Mouse (Mus musculus) hindbrain, postnatal 0 days (tissue): ENCODE data around the gene Tagln3. TPM values are rescaled to one million over a fixed set of nuclear protein-coding genes. Genes with fewer than 3 reads are reported as not detected.

Experiments used
- ATAC-seq: fragments of 200-750 bp; cut with Nextera tagmentation; 2 replicates; pipeline ENCODE4 v1.8.0; 2017; ENCODE audit warnings: mild to moderate bottlenecking, moderate TSS enrichment, moderate library complexity
- DNase-seq: peaks from one replicate; pipeline ENCODE4 v3.0.0-alpha.2; 2015; ENCODE audit warnings: low spot score
- H3K27ac ChIP-seq: fragments of 300-500 bp; sonication (generic); 2 replicates; pipeline ENCODE4 v1.5.1; 2014; ENCODE audit warnings: mild to moderate bottlenecking
- H3K27me3 ChIP-seq: fragments of 300-500 bp; sonication (generic); 2 replicates; pipeline ENCODE4 v1.6.1; 2014; ENCODE audit warnings: low read length, mixed read lengths; ENCODE audit not compliant: insufficient read depth
- H3K36me3 ChIP-seq: fragments of 300-500 bp; sonication (generic); 2 replicates; pipeline ENCODE4 v1.6.1; 2014; ENCODE audit warnings: low read length, mixed read lengths; ENCODE audit not compliant: insufficient read depth
- H3K4me1 ChIP-seq: fragments of 300-500 bp; sonication (generic); 2 replicates; pipeline ENCODE4 v1.6.1; 2014; ENCODE audit warnings: antibody characterized with exemption, low read length, mixed read lengths; ENCODE audit not compliant: insufficient read depth
- H3K4me2 ChIP-seq: fragments of 300-500 bp; sonication (generic); 2 replicates; pipeline ENCODE4 v1.6.1; 2014; ENCODE audit warnings: low read depth, mild to moderate bottlenecking, low read length, moderate library complexity, mixed read lengths
- H3K4me3 ChIP-seq: fragments of 300-500 bp; sonication (generic); 2 replicates; pipeline ENCODE4 v1.5.1; 2014; ENCODE audit warnings: low read length
- H3K9ac ChIP-seq: fragments of 300-500 bp; sonication (generic); replicated peaks from 2 replicates; pipeline ENCODE4 v1.6.1; 2014; ENCODE audit warnings: mild to moderate bottlenecking, low read length, moderate library complexity, mixed read lengths
- H3K9me3 ChIP-seq: fragments of 300-500 bp; sonication (generic); 2 replicates; pipeline ENCODE4 v1.6.1; 2016; ENCODE audit warnings: low read length, mixed read lengths
- CTCF ChIP-seq: IDR thresholded peaks from 2 replicates; pipeline ENCODE4 v1.5.1; 2016; ENCODE audit warnings: antibody characterized with exemption, control low read depth, low read depth
- WGBS: fragments of 180-500 bp; shearing (Covaris S2); extraction: QIAGEN DNeasy Blood & Tissue Kit; methylation state at CpG from one replicate; pipeline ENCODE4 v1.1.7; 2014; 5-methylcytosine and 5-hydroxymethylcytosine counted together
- polyA plus RNA-seq: library from polyadenylated mRNA; unstranded; fragments of >200 nt; fragmentation: Nextera tagmentation; extraction: Ambion mirVana; gene quantifications from 2 replicates; pipeline ENCODE4 v1.2.1, GENCODE M21; 2015
- total RNA-seq: library from RNA; depleted of rRNA; stranded (reverse); fragments of >200 nt; gene quantifications from 2 replicates; pipeline ENCODE4 v1.2.3, GENCODE M21; 2014

The Tagln3 gene
- total and polyA plus RNA-seq, 2 experiments from 2014 or later = 198 to 302 TPM

GRCm38 (mm10) chr16:45742615-45743476 lies 18.4 kb upstream of the Tagln3 start, which contains the start of gene Abhd10:
Gene Abhd10 (minus strand): TSS chr16:45742955.
- Histone ChIP-seq H3K36me3 (no peaks in the 10 kb centered on the region), H3K9me3 (no peaks in the 10 kb centered on the region), H3K4me1 (peaks cover 9% of the 10 kb centered on the region; the same call in 1 of the 2 replicates), H3K27ac (peak within 1 kb of the TSS; percentile 95), H3K4me2 (peak within 1 kb of the TSS; percentile 76), H3K27me3 (no peaks in the 10 kb centered on the region), H3K9ac (peak within 1 kb of the TSS; percentile 85), H3K4me3 (peak within 1 kb of the TSS; percentile 85)
- DNase-seq (peak; percentile 98), ATAC-seq (peak; percentile 99)
- WGBS = 1% methylated on average over 49 of the region's 51 CpGs
- TF ChIP-seq CTCF = no peak

GRCm38 (mm10) chr16:45737880-45738279 lies 13.5 kb upstream of the Tagln3 start:
- DNase-seq (no peak), ATAC-seq (no peak)
- no peak overlapping the region for H3K4me3 ChIP-seq
- H3K4me1 ChIP-seq = peaks cover 3% of the 10 kb centered on the region; the same call in 1 of the 2 replicates
- no peak for TF ChIP-seq CTCF
- no peaks in the 10 kb centered on the region for H3K27me3 ChIP-seq
- no peaks in the 10 kb centered on the region for H3K9me3 ChIP-seq
- no peak overlapping the region for H3K27ac ChIP-seq
- 88% methylated on average over 8 of the region's 8 CpGs for WGBS
- H3K36me3 ChIP-seq = peaks cover 23% of the 10 kb centered on the region
- H3K4me2 ChIP-seq = no peak overlapping the region
- H3K9ac ChIP-seq = no peak overlapping the region

DNA sequence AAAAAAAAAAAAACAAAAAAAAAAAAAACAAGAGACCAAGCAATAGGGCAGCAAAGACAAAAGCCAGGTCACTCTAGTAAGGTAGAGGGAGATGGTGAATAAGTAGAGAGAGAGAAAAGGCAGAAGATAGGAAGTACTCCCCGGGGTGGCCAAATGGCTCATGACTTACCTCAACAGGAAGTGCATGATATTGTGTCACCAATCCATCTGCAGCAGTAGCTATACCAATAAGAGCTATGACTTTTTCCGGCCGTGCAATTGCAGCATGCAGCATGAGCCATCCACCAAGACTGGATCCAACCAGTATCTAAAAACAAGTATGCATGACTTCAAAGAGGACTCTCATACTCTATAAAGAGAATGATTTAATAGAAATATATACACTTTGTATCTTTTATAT lies 12.3 kb upstream of the Tagln3 start:
- Histone ChIP-seq H3K9me3 (no peaks in the 10 kb centered on the region), H3K27me3 (no peaks in the 10 kb centered on the region), H3K4me2 (no peak overlapping the region), H3K36me3 (peaks cover 25% of the 10 kb centered on the region), H3K4me1 (peaks cover 3% of the 10 kb centered on the region; the same call in 1 of the 2 replicates), H3K9ac (no peak overlapping the region), H3K4me3 (no peak overlapping the region), H3K27ac (no peak overlapping the region)
- TF ChIP-seq CTCF = no peak
- no peak for ATAC-seq
- no peak for DNase-seq
- 91% methylated on average over 3 of the region's 3 CpGs for WGBS

DNA sequence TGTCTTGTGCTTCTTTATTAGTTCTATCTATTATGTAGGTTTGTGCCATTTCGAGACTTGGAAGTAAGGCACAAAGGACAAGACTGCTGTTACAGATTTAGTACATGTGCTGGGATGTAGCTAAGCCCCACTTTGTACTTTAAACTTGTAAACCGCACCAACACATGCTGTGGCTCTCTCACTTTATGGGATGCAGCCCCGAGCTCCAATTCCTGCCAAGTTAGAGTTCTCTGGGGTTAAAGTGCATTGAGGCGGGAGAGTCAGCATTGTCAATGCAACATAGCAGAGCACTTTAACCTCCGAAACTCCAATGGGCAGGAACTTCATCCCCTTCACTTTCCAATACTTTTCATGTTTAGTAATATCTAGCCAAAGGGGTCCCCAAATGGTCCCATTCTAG lies 4.8 kb upstream of the Tagln3 start:
- H3K4me3 ChIP-seq = no peak overlapping the region
- H3K27me3 ChIP-seq = no peaks in the 10 kb centered on the region
- no peaks in the 10 kb centered on the region for H3K9me3 ChIP-seq
- no peak overlapping the region for H3K27ac ChIP-seq
- ATAC-seq = no peak
- WGBS = 75% methylated on average over 5 of the region's 5 CpGs
- H3K9ac ChIP-seq = no peak overlapping the region
- no peak overlapping the region for H3K4me2 ChIP-seq
- no peak for DNase-seq
- H3K4me1 ChIP-seq = no peaks in the 10 kb centered on the region
- no peak for TF ChIP-seq CTCF
- peaks cover 15% of the 10 kb centered on the region for H3K36me3 ChIP-seq

- peak; percentile 73 for ATAC-seq
- peak overlapping the region; percentile 92 for H3K27ac ChIP-seq
- H3K4me3 ChIP-seq = peak overlapping the region; percentile 49
- 0% methylated on average over 10 of the region's 10 CpGs for WGBS
- H3K27me3 ChIP-seq = no peaks in the 10 kb centered on the region
- peaks cover 31% of the 10 kb centered on the region for H3K4me1 ChIP-seq
- H3K4me2 ChIP-seq = peak overlapping the region; percentile 70
- H3K9ac ChIP-seq = peak overlapping the region; percentile 60
- DNase-seq = peak; percentile 74
- TF ChIP-seq CTCF = no peak
- H3K36me3 ChIP-seq = peaks cover 5% of the 10 kb centered on the region; the same call in 1 of the 2 replicates
- no peaks in the 10 kb centered on the region for H3K9me3 ChIP-seq
Observed at GRCm38 (mm10) chr16:45724742-45725102, 314 bp upstream of the Tagln3 start.

GRCm38 (mm10) chr16:45723172-45723901 lies 1.1 kb downstream of the Tagln3 start:
- DNase-seq (peak; percentile 59), ATAC-seq (peak; percentile 36)
- Histone ChIP-seq H3K27me3 (no peaks in the 10 kb centered on the region), H3K36me3 (peaks cover 15% of the 10 kb centered on the region; the same call in 1 of the 2 replicates), H3K9ac (peak overlapping the region; percentile 60), H3K4me2 (peak overlapping the region; percentile 70), H3K27ac (peak overlapping the region; percentile 92), H3K4me1 (peaks cover 31% of the 10 kb centered on the region), H3K9me3 (no peaks in the 10 kb centered on the region), H3K4me3 (peak overlapping the region; percentile 49)
- WGBS = 20% methylated on average over 6 of the region's 6 CpGs
- TF ChIP-seq CTCF = no peak
